ENCODE assay signal across 32 mouse cellular contexts in genomic region chr3:95934448-95934847, GRCm38 (mm10). TPM values are rescaled to one million over a fixed set of nuclear protein-coding genes. Genes with fewer than 3 reads are reported as not detected.
"Had no signal": no experiment of that assay in that cellular context is flagged by ENCODE, and none has a peak within 500 bp of the region (broad histone marks: within the 10 kb centered on the region; RNA-seq: fewer than 3 reads in every experiment).

No protein-coding gene starts in this region.

- H3K9me3 ChIP-seq: limb, embryonic 10.5 days; limb, embryonic 12.5 days; limb, embryonic 13.5 days; limb, embryonic 15.5 days; liver, embryonic 12.5 days; liver, embryonic 13.5 days; liver, embryonic 15.5 days; lung, embryonic 15.5 days; megakaryocyte, embryonic 14.5 days; midbrain, embryonic 10.5 days; midbrain, embryonic 12.5 days; midbrain, embryonic 13.5 days; midbrain, embryonic 15.5 days; neural tube, embryonic 12.5 days had no signal

- H3K9ac ChIP-seq: limb, embryonic 12.5 days; limb, embryonic 13.5 days; limb, embryonic 15.5 days; liver, embryonic 12.5 days; liver, embryonic 13.5 days; liver, embryonic 14.5 days; liver, embryonic 15.5 days; liver, postnatal 0 days; lung, embryonic 14.5 days; lung, embryonic 15.5 days; midbrain, embryonic 12.5 days; midbrain, embryonic 13.5 days; midbrain, embryonic 15.5 days; neural tube, embryonic 12.5 days had no signal

- H3K27me3 ChIP-seq: limb, embryonic 12.5 days; limb, embryonic 13.5 days; limb, embryonic 15.5 days; liver, embryonic 12.5 days; liver, embryonic 13.5 days; liver, embryonic 15.5 days; lung, embryonic 15.5 days; megakaryocyte, embryonic 14.5 days; midbrain, embryonic 12.5 days; midbrain, embryonic 13.5 days; midbrain, embryonic 15.5 days; neural tube, embryonic 12.5 days had no signal

- DNase-seq: left cerebral cortex, postnatal 4 days; liver; liver, embryonic 13.5 days; liver, postnatal 0 days; lung, adult 18-20 months; lung, adult 2 months; lung, embryonic 14.5 days; lung, postnatal 10 days; lung, postnatal 14 days; lung, postnatal 36 days; lung, postnatal 4 days; midbrain, embryonic 14.5 days had no signal

- H3K4me3 ChIP-seq: limb, embryonic 10.5 days; limb, embryonic 12.5 days; limb, embryonic 13.5 days; limb, embryonic 15.5 days; liver, embryonic 12.5 days; liver, embryonic 13.5 days; liver, embryonic 15.5 days; lung, embryonic 15.5 days; megakaryocyte, embryonic 14.5 days; midbrain, embryonic 10.5 days; midbrain, embryonic 12.5 days; midbrain, embryonic 13.5 days; midbrain, embryonic 15.5 days; myocyte; neural tube, embryonic 12.5 days had no signal

- H3K27ac ChIP-seq: limb, embryonic 10.5 days; limb, embryonic 12.5 days; limb, embryonic 13.5 days; limb, embryonic 15.5 days; liver, embryonic 12.5 days; liver, embryonic 13.5 days; liver, embryonic 14.5 days; liver, embryonic 15.5 days; lung, embryonic 15.5 days; macrophage; midbrain, embryonic 10.5 days; midbrain, embryonic 12.5 days; midbrain, embryonic 13.5 days; midbrain, embryonic 15.5 days; neural tube, embryonic 12.5 days had no signal

RNA-seq across cellular contexts. Expression of gene Car14, which starts 30.0 kb away (rescaled TPM):
- total RNA-seq: megakaryocyte progenitor cell, adult 5-6 weeks; megakaryocyte, adult 5-6 weeks; megakaryocyte-erythroid progenitor cell, adult 5-6 weeks; monocyte, adult 5-6 weeks had no signal
- polyA plus RNA-seq: macrophage had no signal
